Mouse (Mus musculus) kidney, postnatal 36 days (tissue): ENCODE data around the gene Pcsk6.
"Not testable (repeated sequence)": the region's sequence is repeated elsewhere in the genome, so short reads cannot be mapped to it uniquely, and the experiment has no call there.

Source experiments
- DNase-seq, 2 experiments: peaks; one replicate each; pipeline ENCODE4 v3.0.0; 2021 to 2022; ENCODE audit warnings: mixed read lengths in 2 of 2

Pcsk6 gene

DNA sequence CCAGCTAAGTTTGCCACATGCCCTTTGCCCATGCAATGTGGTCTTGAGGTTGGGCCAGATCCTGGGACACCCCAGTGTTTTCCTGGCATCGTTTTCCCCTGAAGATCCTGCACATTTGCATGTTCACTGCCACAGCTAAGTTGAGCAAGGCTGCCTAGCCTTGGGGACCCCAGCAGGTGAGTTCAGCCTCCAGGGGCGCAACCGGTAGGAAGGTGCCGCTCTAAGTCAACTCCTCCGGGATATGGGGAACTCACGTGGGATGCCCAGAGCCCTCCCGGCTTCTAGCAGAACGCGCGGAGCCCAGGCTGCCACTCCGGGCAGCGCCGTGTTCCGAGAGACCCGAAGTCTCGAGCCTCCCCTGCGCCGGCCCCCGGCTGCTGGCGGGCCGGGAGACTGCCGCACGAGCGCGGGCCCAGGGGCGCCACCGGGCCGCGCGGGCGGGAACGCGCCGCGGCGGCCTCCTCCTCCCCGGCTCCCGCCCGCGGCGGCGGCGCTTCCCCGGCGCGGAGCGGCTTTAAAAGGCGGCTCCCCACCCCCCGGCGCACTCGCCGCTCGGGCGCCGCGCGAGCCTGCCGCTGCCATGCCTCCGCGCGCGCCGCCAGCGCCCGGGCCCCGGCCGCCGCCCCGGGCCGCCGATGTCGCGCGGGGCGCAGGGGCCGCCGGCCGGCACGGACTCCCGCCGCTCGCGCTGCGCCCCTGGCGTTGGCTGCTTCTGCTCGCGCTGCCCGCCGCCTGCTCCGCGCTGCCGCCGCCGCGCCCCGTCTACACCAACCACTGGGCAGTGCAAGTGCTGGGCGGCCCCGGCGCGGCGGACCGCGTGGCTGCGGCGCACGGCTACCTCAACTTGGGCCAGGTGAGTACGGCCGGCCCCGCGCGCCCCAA lies at the start of gene Pcsk6:
Gene Pcsk6 (plus strand): TSS at position 144 of the 882 bp plus-strand sequence.
- DNase-seq, result peak in 1 of 2 experiments; percentile 63

DNA sequence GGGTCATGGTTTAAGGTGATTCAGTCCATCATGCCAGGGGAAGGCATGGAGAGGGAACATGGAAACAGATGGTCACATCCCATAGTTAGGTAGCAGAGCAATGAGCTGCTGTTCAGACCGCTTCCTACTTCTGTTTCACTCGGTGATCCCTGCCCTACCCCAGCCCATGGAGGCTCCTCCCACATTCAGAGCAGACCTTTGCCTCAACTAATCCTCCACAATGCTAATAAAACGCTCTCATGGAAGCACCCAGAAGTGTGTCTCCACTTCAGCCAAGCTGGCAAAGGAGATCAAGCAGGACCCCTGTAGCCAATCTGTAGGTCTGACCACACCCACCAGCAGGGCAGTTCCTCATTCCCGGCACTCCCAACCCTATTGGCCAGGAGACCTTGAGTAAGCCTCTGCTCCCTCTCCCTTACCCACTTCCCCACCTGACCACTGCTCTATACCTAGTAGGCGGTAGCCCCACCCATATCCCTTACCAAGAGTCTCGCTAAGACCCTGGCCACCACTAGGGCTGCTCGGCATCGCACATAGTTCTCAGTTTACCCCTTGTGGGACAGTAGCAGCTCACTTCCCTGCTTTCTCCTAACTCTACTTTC lies 47.8 kb upstream of the Pcsk6 start:
- DNase-seq, result no peak

DNA sequence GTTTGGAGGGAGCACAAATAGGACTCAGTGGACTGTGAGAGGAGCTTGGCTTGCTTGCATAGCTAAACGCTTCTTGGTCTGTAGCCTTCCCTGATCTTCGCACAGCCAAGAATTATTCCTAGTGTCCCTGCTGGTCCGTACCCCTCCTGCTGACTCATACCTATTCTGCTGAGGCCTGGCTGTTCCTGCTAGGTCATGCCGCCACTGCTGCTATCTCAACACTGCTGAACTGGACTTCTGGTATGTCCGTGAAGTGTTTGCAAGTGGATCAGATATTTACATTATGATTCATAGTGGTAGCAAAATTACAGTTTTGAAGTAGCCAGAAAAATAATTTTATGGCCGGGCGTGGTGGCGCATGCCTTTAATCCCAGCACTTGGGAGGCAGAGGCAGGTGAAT lies 44.0 kb upstream of the Pcsk6 start:
- DNase-seq, result no peak

DNA sequence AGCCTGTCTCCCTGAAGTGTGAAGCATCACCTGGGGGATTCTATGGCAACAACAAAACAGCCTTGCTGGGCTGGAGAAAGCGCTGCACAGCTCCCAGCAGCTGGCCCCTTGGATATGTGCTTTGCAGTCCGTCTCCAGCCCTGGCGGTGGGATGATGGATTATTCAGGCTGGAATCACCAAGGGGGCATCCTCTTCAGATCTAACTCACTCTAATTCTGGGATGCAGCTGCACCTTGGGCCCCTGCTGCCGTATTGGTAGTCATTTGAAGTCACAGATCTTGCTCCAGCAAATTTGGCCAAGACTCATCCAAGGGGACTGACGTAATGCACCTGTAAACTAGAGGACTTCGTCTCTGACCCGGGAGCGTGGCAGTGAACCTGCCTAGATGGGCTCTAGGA lies 41.1 kb upstream of the Pcsk6 start:
- DNase-seq, result no peak

DNA sequence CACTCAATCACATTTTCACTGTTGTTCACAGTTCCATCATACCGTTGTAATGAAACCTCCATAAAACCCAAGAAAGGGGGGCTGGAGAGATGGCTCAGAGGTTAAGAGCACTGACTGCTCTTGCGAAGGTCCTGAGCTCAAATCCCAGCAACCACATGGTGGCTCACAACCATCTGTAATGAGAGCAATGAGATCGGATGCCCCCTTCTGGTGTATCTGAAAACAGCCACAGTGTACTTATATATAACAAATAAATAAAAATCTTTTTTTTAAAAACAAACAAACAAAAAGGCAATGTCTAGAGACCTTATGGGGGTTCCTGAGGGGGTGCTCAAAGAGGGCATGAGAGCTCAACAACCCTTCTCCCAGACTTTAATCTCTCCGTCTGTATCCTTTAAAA lies 39.6 kb upstream of the Pcsk6 start:
- not testable (repeated sequence) for DNase-seq

DNA sequence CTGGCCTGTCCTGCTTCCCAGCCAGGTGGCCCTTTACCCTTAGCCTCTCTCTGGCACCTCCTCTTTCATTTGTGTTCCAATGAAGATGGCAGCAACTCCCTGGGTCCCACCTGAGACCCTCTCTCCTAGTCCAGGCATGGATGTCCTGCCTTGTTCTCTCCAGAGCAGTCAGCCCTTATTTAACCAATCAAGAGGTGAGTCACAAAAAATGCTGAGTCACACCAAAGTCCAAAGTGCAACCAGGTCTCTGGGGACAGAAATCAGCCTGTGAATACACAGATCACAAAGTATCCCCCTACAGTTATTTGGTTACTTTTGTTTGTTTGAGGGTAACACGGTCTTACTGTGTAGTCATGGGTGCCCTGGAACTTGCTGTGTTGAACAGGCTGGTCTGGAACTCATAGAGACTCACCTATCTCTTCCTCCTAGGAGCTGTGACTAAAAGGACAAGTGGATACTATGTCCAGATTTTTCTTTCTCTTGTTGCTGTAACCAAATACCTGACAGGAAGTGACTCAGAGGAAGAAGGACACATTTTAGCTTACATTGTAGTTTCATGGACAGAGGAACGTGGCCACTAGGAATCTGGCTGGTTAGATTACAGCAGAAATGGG lies 38.9 kb upstream of the Pcsk6 start:
- DNase-seq, result peak in 1 of 2 experiments; percentile 11

DNA sequence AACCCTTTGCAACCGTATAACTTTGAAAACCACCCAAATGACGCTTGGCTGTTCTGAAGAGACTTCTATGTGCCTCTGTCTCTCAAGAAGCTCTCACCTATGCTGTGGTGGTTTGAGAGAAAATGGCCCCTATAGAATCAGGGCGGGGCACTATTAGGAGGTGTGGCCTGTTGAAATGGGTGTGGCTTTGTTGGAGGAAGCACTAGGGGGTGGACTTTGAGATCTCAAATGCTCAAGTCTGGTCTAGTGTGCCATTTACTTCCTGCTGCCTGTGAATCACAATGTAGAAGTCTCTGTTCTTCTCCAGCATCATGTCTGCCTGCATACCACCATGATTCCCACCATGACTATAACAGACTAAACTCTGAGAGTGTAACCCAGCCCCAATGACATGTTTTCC lies 21.8 kb upstream of the Pcsk6 start:
- no peak for DNase-seq

DNA sequence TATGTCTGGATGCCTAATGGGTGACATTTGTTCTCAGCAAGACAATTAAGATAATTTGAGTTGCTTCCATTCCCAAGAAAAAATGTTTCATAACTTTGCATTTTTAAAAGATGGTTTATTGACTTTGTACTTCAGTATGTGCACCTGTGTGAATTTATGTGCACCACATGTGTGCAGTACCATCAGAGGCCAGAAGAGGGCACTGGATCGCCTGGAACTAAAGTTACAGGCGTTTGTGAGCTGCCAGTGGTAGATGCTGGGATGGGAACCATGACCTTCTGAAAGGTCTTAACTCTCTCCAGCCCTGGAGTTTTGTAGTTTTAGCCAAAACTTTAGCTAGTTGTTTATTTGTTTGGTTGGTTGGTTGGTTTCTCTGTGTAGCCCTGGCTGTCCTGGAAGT lies 18.3 kb upstream of the Pcsk6 start:
- no peak for DNase-seq

DNA sequence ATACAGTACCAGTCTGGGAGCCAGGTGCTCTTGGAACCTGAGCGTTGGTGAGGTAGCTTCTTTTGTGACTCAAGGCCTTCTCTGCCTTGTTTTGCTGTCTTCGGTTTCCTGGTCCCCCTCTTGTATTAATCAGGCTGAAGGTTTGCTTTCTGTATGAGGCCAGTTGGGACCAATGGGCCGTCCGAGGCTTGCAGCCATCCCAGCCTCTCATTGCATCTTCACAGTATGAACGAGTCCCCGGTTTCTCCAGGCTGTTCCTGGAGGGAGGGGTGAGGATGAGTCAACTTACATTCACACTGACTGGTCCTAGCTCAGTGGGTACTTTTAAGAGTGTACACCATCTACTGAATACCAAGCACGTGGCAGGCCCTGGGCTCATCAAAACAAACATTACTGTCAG lies 553 bp upstream of the Pcsk6 start:
- no peak for DNase-seq

DNA sequence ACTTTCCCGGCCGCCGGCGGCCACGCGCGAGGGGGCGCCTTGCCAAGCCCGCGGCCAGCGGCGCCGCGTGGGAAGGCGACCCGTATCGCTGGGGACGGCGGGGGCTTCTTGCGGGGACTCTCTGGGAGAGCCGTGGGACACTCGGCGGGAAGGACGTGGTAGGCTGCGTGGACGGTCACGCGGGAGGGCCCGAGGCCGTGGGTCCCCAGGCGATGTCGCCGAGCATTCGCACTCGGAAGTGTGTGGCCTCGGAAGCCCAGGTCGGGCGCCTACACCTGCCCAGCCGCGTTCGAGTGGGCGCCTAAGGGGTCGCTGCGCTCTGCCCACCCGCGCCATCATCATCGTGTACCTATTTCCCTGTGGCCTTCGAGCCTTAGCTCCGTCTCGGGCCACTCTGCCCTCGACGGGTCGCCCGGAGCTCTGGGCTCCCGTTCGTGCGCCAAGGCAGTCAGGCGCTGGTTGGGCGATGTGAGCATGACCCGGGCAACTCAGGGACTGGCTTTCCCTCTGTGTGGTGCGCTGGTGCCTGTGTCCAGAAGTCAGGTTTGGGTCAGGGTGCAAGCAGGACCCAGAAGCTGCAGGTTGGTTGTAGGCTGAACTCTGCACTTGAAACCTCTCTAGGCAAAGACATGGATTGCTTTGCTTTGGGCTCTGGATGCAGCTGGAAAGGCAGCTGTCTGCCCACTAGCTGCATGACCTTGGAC lies 1.1 kb downstream of the Pcsk6 start:
- DNase-seq, result peak in 1 of 2 experiments; percentile 15

DNA sequence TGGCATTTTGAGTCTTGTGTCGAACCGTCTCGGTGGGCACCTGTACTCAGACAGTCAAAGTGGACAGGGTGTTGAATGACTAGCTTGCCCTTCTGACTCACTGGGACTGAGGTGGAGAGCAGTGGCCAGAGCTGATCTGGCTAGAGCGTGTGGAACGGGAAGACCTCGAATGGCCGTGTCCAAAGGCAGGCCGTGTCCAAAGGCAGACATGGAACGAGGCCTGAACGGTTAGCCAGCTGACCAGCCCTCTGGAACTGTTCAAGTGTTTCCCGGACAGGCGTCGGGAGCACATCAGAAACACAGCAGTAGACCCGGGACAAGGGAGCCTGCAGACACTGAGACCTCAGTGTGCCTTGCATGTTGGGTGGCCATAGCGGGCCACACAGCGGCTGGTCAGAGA lies 7.6 kb downstream of the Pcsk6 start:
- DNase-seq, result no peak

DNA sequence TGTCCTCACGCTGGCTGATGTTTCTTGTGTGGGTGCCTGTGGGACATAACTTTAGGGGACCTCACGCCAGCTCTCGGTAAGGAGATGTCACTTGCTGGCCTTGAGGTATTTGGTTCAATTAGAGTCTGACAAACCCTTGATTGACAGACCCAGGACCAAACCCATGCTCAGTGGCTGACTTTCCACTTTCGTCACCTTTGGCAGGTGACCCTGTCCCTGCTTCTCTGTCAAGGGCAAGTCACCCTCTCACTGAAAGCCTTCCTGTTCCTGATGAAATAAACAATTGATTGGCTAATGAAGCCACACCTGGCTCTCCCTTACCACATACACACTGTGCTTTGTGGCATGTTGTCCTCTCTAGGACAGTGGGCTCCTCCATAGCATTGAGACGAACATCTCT lies 8.3 kb downstream of the Pcsk6 start:
- DNase-seq, result no peak

DNA sequence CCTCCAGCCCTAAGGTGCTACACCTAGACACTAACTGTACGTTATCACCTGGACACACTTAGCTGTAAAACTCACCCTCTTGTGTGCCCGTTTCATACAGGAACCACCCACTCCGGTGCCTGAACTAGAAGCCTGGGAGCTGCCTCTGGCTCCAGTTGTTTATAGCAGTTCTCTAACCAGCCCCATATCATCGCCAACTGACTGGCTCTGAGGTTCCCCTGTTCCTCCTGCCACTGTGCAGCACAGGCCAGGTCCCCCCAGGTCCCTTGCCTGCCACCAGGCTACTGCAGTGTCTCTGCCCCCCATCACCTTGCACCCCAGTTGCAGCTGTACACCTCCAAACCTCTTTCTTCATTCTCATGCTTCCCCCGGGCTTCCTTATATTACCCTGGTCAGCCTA lies 8.7 kb downstream of the Pcsk6 start:
- DNase-seq, result no peak

DNA sequence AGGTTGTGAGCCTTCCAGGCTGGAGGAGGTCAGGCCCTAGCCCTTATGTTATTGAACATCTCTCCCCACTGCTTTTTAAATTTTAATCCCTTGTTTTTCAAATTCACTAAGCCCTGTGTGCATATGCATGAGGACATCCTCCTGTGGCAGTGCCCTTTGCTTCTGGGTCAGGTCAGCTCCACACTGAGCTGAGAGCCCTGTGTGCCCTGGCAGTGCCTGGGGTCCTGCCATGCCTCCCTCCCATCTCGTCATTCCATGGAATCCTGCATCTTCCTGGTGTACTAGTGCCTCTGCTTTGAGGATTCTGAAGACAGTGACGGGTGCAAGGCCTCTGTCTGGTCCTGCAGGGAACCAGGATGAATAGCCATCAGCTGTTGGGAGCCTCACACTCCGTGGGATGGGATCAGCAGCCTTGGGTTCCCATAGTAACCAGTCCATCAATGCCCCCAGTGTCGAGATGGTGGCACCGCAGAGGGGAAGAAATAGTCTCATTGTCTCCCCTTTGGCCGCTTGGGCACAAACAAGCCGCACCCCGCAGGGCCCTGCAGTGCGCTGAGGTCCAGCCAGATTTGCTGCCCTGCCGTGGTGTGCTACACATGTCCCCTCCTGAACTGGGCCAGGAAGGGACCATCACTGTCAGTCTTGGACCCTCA lies 9.5 kb downstream of the Pcsk6 start:
- no peak for DNase-seq

DNA sequence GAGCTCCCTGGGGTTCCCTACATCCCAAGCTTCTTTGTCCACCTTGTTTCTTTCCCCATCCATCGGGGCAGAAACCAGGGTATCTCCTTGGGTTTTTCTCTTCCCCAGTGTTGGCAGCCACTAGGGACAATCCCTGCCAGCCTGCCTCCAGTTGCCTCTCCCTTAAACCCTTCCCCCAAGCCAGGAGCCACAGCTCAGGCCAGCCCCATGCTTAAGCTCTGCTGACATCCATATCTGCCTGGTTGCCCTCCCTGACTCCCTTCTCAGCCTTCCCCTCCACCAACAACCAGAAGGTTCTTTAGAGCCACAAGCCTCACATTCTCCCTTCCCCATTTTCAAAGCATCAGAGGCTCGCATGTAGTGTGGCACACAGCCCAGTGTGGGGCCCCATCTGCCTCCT lies 10.3 kb downstream of the Pcsk6 start:
- no peak for DNase-seq

DNA sequence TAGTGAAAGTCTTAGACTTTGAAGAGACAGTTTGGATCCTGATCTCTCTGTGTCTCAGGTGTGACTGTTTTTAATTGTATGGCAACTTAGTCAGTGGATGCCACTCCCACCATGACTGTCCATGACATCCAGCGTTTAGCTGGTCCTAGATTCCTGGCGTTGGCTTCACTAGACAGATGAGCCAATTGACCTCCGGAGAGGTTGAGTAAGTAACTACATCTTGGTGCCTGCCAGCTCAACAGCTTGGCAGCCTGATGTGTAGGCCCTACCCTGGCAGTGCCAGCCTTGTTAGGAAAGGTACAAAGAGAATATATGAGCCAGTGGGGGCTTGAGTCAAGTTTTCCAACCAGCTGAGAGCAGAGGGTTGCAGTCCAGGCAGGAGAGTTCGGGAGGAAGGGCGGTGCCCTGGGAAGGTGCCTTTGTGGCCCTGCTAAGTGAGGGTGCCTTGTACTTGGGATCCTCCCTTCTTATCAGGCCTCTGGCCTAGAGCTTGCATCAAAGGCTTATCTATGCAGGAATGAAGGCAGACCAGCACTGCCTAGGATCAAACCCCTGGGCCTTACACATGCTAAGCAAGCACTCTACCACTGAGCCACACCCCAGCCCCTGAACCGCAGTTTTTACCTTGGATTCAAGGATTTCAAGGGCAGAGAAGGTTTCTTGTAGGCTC lies 11.8 kb downstream of the Pcsk6 start:
- no peak for DNase-seq

DNA sequence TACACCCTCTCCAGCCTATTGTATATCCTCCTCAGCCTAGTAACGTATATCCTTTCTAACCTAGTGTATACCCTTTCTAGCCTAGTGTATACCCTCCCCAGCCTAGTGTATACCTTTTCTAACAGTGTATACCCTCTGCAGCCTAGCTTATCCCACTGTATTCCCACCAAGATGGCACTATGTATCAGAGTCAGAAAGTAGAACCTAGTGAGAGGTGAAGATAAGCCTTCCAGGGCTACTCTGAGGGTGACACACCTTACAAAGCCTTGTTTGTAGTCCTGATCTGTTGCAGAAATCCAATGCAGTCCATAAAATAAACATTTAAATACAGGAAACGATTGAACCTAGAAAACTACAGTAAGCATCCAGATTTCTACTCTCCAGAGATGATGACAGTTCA lies 12.4 kb downstream of the Pcsk6 start:
- no peak for DNase-seq

DNA sequence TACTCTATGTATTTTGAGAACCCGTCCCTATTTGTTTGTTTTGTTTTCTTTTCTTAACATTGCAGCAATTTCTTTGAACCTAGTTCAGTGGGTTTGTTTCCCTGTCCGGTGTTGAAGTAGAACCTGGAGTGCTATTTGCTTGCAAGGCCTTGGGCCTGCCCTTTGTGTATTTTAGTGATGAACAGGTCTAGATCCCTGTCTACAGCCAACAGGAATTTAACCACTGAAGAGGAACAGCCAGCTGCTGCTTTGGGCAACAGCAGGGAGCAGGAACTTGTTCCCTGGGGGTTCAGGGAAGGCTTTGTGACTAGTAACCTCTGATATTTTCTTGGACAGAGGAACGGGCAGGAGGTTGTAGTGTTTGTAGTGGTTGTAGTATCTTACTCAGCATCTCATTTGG lies 15.1 kb downstream of the Pcsk6 start:
- DNase-seq, result no peak

DNA sequence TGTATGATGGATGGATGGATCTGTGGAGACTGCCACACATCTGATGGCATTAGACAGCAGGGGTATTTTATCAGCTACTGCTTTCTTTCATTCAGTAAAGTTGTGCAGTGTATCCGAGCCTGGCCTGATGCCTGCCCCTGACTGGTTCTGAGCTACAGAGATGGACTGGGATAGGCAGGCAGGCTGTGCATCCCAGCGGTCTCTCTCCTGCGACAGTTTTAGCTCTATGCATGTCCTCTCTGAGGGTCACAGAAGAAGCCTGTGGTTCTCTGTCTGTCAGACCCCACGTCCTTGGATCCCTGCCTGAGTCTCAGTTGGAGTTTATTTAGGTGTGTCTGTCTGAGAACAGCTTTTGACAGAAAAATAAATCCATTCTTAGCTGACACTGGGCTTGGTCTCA lies 16.7 kb downstream of the Pcsk6 start:
- no peak for DNase-seq

DNA sequence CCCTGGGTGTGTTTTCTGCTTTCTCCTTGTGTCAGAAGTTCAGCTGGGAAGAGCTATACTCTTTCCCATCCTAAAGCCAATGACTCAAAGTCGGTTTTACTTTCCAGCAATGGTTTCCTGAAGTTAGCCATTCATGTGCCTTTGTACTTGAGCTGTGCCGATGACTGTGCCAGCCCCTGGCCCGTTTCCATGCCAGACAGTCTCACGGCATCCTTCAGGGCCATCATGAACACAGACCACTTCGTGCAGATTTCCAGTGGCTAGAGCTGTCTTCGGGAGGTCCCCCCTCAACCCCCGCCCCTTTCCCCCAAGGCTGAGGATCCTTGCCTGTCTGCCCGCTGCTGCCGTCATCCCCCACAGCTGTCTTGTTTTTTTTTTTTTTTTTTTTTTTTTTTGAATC lies 17.8 kb downstream of the Pcsk6 start:
- DNase-seq, result no peak

DNA sequence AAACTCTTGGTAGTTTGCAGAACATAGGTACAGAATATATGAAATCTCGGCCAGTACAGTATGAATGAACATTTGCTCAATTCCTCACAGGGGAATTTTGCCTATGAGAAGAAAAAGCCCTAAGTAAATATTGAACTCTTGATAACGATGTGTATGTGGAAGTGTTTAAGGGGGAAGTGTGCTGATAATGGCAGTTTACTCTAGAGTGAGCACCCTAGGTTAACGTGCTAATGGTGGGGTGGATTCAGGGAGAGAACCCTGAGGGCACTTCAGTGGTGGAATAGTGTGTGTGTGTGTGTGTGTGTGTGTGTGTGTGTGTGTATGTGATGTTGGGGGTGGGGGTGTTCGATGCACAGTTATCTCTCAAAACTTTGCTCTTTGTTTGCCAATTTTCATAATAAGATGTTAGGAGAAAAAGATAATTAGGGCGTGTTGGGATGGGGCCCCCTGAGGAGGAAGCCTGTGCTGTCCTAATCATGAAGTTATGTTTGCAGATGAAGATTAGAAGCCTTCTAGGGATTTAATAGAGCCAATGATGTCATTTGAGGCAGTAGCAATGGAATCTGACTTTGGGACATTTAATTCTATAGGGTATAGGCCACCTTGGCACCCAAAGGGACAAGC lies 19.2 kb downstream of the Pcsk6 start:
- DNase-seq, result no peak

DNA sequence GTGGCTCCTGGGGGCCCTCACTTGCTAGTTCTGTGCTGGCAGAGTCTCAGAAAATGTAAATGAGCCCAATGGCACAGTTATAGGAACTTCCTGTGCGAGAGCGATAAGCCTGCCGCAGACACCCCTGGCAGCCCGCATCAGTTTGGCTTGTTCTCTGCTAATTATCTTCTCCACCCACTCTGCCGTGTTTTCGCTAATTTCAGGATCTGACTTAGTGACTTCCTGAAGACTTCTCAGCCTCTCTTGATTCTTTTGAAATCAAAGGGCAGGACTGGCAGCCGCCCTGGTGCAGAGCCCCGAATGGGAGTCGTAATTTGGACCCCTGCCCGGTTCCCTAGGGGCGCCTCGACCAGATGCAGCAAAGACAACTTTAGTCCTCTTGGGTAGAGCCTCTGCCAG lies 19.8 kb downstream of the Pcsk6 start:
- DNase-seq, result peak in 1 of 2 experiments; percentile 16
